Mouse (Mus musculus): ENCODE measurements around the gene Wdr91. TPM values are rescaled to one million over a fixed set of nuclear protein-coding genes. Genes with fewer than 3 reads are reported as not detected.

Gene Wdr91
- polyA plus RNA-seq, 1 experiment = 56.0 TPM

GRCm38 (mm10) chr6:34868507-34869217, 42.0 kb downstream of the Wdr91 start:
- no peaks in the 10 kb centered on the region; the same call in 1 of the 2 replicates for H3K36me3 ChIP-seq (ENCODE audit: control insufficient read depth, insufficient read depth, low read length)
- no peaks in the 10 kb centered on the region for H3K27me3 ChIP-seq (replicated peaks; ENCODE audit: control insufficient read depth, insufficient read depth, low read length)
- H3K4me1 ChIP-seq (ENCODE audit: control insufficient read depth, insufficient read depth, low read length) = peaks cover 28% of the 10 kb centered on the region
- 76% methylated on average over 20 of the region's 20 CpGs for WGBS
- H3K4me3 ChIP-seq (ENCODE audit: insufficient read depth, low read depth, low read length) = no peak overlapping the region
- peak overlapping the region; percentile 65 for H3K27ac ChIP-seq (ENCODE audit: insufficient read depth, low read depth, low read length)
- no peak for DNase-seq
- TF ChIP-seq POLR2A (IDR thresholded peaks at IDR 0.05; ENCODE audit: low read depth, low read length) (no peak), CTCF (conservative IDR thresholded peaks at IDR 0.05; ENCODE audit: insufficient read depth, insufficient read length, low read depth, low read length) (no peak)

GRCm38 (mm10) chr6:34867995-34868350, 42.7 kb downstream of the Wdr91 start:
- H3K27me3 ChIP-seq (replicated peaks; ENCODE audit: control insufficient read depth, insufficient read depth, low read length) = no peaks in the 10 kb centered on the region
- 79% methylated on average over 10 of the region's 10 CpGs for WGBS
- no peak overlapping the region for H3K4me3 ChIP-seq (ENCODE audit: insufficient read depth, low read depth, low read length)
- no peak for DNase-seq
- H3K4me1 ChIP-seq (ENCODE audit: control insufficient read depth, insufficient read depth, low read length) = peaks cover 28% of the 10 kb centered on the region
- TF ChIP-seq POLR2A (IDR thresholded peaks at IDR 0.05; ENCODE audit: low read depth, low read length) = no peak
- no peak for TF ChIP-seq CTCF (conservative IDR thresholded peaks at IDR 0.05; ENCODE audit: insufficient read depth, insufficient read length, low read depth, low read length)
- no peaks in the 10 kb centered on the region; the same call in 1 of the 2 replicates for H3K36me3 ChIP-seq (ENCODE audit: control insufficient read depth, insufficient read depth, low read length)
- peak overlapping the region; percentile 65 for H3K27ac ChIP-seq (ENCODE audit: insufficient read depth, low read depth, low read length)

- H3K4me1 ChIP-seq (ENCODE audit: control insufficient read depth, insufficient read depth, low read length) = peaks cover 28% of the 10 kb centered on the region
- 77% methylated on average over 16 of the region's 16 CpGs for WGBS
- 0 out of 2 replicates have a peak overlapping the region, but pooled peaks have one; percentile 2 for H3K27ac ChIP-seq (ENCODE audit: insufficient read depth, low read depth, low read length)
Observed at GRCm38 (mm10) chr6:34867301-34867994, 43.2 kb downstream of the Wdr91 start.

GRCm38 (mm10) chr6:34866786-34867185, 43.9 kb downstream of the Wdr91 start:
- Histone ChIP-seq H3K27ac (ENCODE audit: insufficient read depth, low read depth, low read length) (peak overlapping the region; percentile 61), H3K4me3 (ENCODE audit: insufficient read depth, low read depth, low read length) (no peak overlapping the region), H3K4me1 (ENCODE audit: control insufficient read depth, insufficient read depth, low read length) (peaks cover 28% of the 10 kb centered on the region), H3K27me3 (replicated peaks; ENCODE audit: control insufficient read depth, insufficient read depth, low read length) (no peaks in the 10 kb centered on the region), H3K36me3 (ENCODE audit: control insufficient read depth, insufficient read depth, low read length) (no peaks in the 10 kb centered on the region)
- no peak for DNase-seq
- 66% methylated on average over 8 of the region's 8 CpGs for WGBS
- TF ChIP-seq POLR2A (IDR thresholded peaks at IDR 0.05; ENCODE audit: low read depth, low read length) (no peak), CTCF (conservative IDR thresholded peaks at IDR 0.05; ENCODE audit: insufficient read depth, insufficient read length, low read depth, low read length) (no peak)

More at GRCm38 (mm10) chr6:34867301-34867994, 43.2 kb downstream of the Wdr91 start:
- no peak for DNase-seq
- TF ChIP-seq POLR2A (IDR thresholded peaks at IDR 0.05; ENCODE audit: low read depth, low read length) (no peak), CTCF (conservative IDR thresholded peaks at IDR 0.05; ENCODE audit: insufficient read depth, insufficient read length, low read depth, low read length) (no peak)
- H3K27me3 ChIP-seq (replicated peaks; ENCODE audit: control insufficient read depth, insufficient read depth, low read length) = no peaks in the 10 kb centered on the region
- H3K36me3 ChIP-seq (ENCODE audit: control insufficient read depth, insufficient read depth, low read length) = no peaks in the 10 kb centered on the region
- H3K4me3 ChIP-seq (ENCODE audit: insufficient read depth, low read depth, low read length) = no peak overlapping the region

GRCm38 (mm10) chr6:34865711-34866593, 44.7 kb downstream of the Wdr91 start:
- no peaks in the 10 kb centered on the region for H3K36me3 ChIP-seq (ENCODE audit: control insufficient read depth, insufficient read depth, low read length)
- H3K4me3 ChIP-seq (ENCODE audit: insufficient read depth, low read depth, low read length) = no peak overlapping the region
- 29% methylated on average over 7 of the region's 7 CpGs for WGBS
- peaks cover 28% of the 10 kb centered on the region for H3K4me1 ChIP-seq (ENCODE audit: control insufficient read depth, insufficient read depth, low read length)
- no peaks in the 10 kb centered on the region for H3K27me3 ChIP-seq (replicated peaks; ENCODE audit: control insufficient read depth, insufficient read depth, low read length)
- H3K27ac ChIP-seq (ENCODE audit: insufficient read depth, low read depth, low read length) = peak overlapping the region; percentile 91
- peak; percentile 85 for DNase-seq
- no peak for TF ChIP-seq POLR2A (IDR thresholded peaks at IDR 0.05; ENCODE audit: low read depth, low read length)

GRCm38 (mm10) chr6:34865213-34865612, 45.5 kb downstream of the Wdr91 start:
- no peaks in the 10 kb centered on the region for H3K27me3 ChIP-seq (replicated peaks; ENCODE audit: control insufficient read depth, insufficient read depth, low read length)
- TF ChIP-seq POLR2A (IDR thresholded peaks at IDR 0.05; ENCODE audit: low read depth, low read length) (no peak), CTCF (conservative IDR thresholded peaks at IDR 0.05; ENCODE audit: insufficient read depth, insufficient read length, low read depth, low read length) (no peak)
- peak overlapping the region; percentile 27 for H3K4me3 ChIP-seq (ENCODE audit: insufficient read depth, low read depth, low read length)
- H3K27ac ChIP-seq (ENCODE audit: insufficient read depth, low read depth, low read length) = peak overlapping the region; percentile 91
- DNase-seq = no peak
- WGBS = 35% methylated on average over 5 of the region's 5 CpGs
- no peaks in the 10 kb centered on the region for H3K36me3 ChIP-seq (ENCODE audit: control insufficient read depth, insufficient read depth, low read length)
- H3K4me1 ChIP-seq (ENCODE audit: control insufficient read depth, insufficient read depth, low read length) = peaks cover 28% of the 10 kb centered on the region

All from kidney, adult 2 months (tissue).